Comparison of ENCODE assay signal across 30 mouse cellular contexts in the genomic region with DNA sequence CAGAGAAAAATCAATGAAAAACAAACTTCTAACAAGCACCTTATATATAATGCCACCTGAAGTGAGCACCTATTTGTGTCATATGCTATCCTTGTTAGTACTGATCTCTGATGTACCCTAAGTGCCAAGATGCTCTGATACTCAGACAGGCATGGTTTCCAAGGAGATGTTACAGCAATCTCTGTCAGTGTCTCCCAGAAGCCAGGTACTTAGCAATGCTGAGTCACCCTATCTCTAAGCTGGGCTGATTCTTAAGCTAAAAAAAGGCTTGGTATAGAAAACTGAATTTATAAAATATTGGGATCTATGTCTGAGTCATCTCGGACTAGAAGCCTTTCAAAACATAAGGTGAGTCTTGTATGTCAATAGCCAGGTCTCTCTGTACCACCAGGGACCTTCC.
DNase-seq lines count a peak whose midpoint lies in the region; ATAC-seq and TF ChIP-seq lines count a peak whose summit lies in the region.
"Had no signal": no experiment of that assay in that cellular context is flagged by ENCODE, and none has a peak within 500 bp of the region (broad histone marks: within the 10 kb centered on the region; RNA-seq: fewer than 3 reads in every experiment).

No protein-coding gene starts in this region.

- no peak overlapping the region for H3K4me3 ChIP-seq in left cerebral cortex, adult 2 months
- H3K4me3 ChIP-seq in midbrain, postnatal 0 days (ENCODE audit: low read depth, low read length), result no peak overlapping the region
- H3K4me3 ChIP-seq in midbrain, embryonic 13.5 days (replicated peaks), result no peak overlapping the region
- no peak overlapping the region for H3K4me3 ChIP-seq in cortical plate, adult 2 months (ENCODE audit: insufficient read depth, low read length)
- H3K4me3 ChIP-seq in kidney, embryonic 14.5 days (ENCODE audit: low read length), result no peak overlapping the region
- H3K4me3 ChIP-seq: forebrain, embryonic 10.5 days; forebrain, embryonic 13.5 days; heart, embryonic 12.5 days; heart, embryonic 15.5 days; hindbrain, embryonic 10.5 days; hindbrain, embryonic 13.5 days had no signal

- DNase-seq in left cerebral cortex, adult 2 months (ENCODE audit: extremely low spot score in 1 of 2, low spot score in 2 of 2), result no peak
- no peak for DNase-seq in left cerebral cortex, adult 11 months (ENCODE audit: low spot score)
- DNase-seq in midbrain, postnatal 0 days (ENCODE audit: low spot score), result peak; percentile 6
- peak; percentile 82 for DNase-seq in brain, adult 2 months (ENCODE audit: low read depth, low spot score)
- DNase-seq in lung, postnatal 14 days, result no peak
- DNase-seq: adrenal gland, postnatal 10 days; adrenal gland, postnatal 36 days; B cell, adult 2 months; cerebellum, adult 11-12 months; cerebellum, adult 8-10 months; cerebellum, postnatal 10 days; cerebellum, postnatal 36 days; gastrocnemius, postnatal 25 days; heart, adult 18-20 months; heart, postnatal 10 days; heart, postnatal 36 days had no signal

- H3K27ac ChIP-seq in left cerebral cortex, adult 2 months, result peak overlapping the region; percentile 79
- no peak overlapping the region for H3K27ac ChIP-seq in midbrain, postnatal 0 days (ENCODE audit: low read depth, low read length)
- no peak overlapping the region for H3K27ac ChIP-seq in midbrain, embryonic 13.5 days
- H3K27ac ChIP-seq in cortical plate, adult 2 months (ENCODE audit: insufficient read depth, low read length), result peak overlapping the region; percentile 66; the same call in 1 of the 2 replicates
- no peak overlapping the region for H3K27ac ChIP-seq in kidney, embryonic 14.5 days (ENCODE audit: low read depth, low read length)
- H3K27ac ChIP-seq: forebrain, embryonic 10.5 days; forebrain, embryonic 13.5 days; heart, embryonic 15.5 days; hindbrain, embryonic 10.5 days; hindbrain, embryonic 13.5 days had no signal

- no peaks in the 10 kb centered on the region for H3K9me3 ChIP-seq in midbrain, postnatal 0 days (ENCODE audit: low read length)
- H3K9me3 ChIP-seq in midbrain, embryonic 13.5 days, result no peaks in the 10 kb centered on the region
- H3K9me3 ChIP-seq in kidney, embryonic 14.5 days (ENCODE audit: control insufficient read depth, low read length), result no peaks in the 10 kb centered on the region
- H3K9me3 ChIP-seq: forebrain, embryonic 10.5 days; forebrain, embryonic 13.5 days; G1E; heart, embryonic 12.5 days; heart, embryonic 15.5 days; hindbrain, embryonic 10.5 days; hindbrain, embryonic 13.5 days had no signal

- H3K9ac ChIP-seq in midbrain, postnatal 0 days (replicated peaks; ENCODE audit: low read length, poor library complexity, severe bottlenecking), result no peak overlapping the region
- H3K9ac ChIP-seq in midbrain, embryonic 13.5 days (replicated peaks), result no peak overlapping the region
- no peak overlapping the region for H3K9ac ChIP-seq in kidney, embryonic 14.5 days (ENCODE audit: low read depth, low read length)
- H3K9ac ChIP-seq: forebrain, embryonic 13.5 days; heart, embryonic 12.5 days; heart, embryonic 15.5 days; hindbrain, embryonic 13.5 days had no signal

- no peak for TF ChIP-seq CTCF in left cerebral cortex, adult 2 months (IDR thresholded peaks at IDR 0.05)
- TF ChIP-seq CTCF in midbrain, postnatal 0 days (IDR thresholded peaks at IDR 0.05), result no peak
- no peak for TF ChIP-seq CTCF in cortical plate, adult 2 months (IDR thresholded peaks at IDR 0.05; ENCODE audit: extremely low read depth, insufficient read depth, low read length)

- ATAC-seq in midbrain, postnatal 0 days (ENCODE audit: low FRiP score), result no peak
- no peak for ATAC-seq in midbrain, embryonic 13.5 days
- ATAC-seq in kidney, embryonic 14.5 days (ENCODE audit: low FRiP score, low TSS enrichment), result no peak
- ATAC-seq: forebrain, embryonic 13.5 days; forebrain, embryonic 16.5 days; hindbrain, embryonic 16.5 days; Patski had no signal

- no peak overlapping the region for H3K4me2 ChIP-seq in midbrain, postnatal 0 days (ENCODE audit: low read depth, low read length, poor library complexity, severe bottlenecking)
- no peak overlapping the region for H3K4me2 ChIP-seq in midbrain, embryonic 13.5 days (replicated peaks)
- no peak overlapping the region for H3K4me2 ChIP-seq in kidney, embryonic 14.5 days (replicated peaks; ENCODE audit: low read depth, low read length)
- H3K4me2 ChIP-seq: forebrain, embryonic 13.5 days; heart, embryonic 12.5 days; heart, embryonic 15.5 days; hindbrain, embryonic 13.5 days had no signal

- intact Hi-C loops in left cerebral cortex, adult 2 months (cut with DNase I), result no loop called here

- WGBS in midbrain, postnatal 0 days, result 77% methylated on average over 1 of the region's 1 CpGs
- 84% methylated on average over 1 of the region's 1 CpGs for WGBS in midbrain, embryonic 13.5 days
- WGBS in kidney, embryonic 14.5 days, result 74% methylated on average over 1 of the region's 1 CpGs

- no peaks in the 10 kb centered on the region for H3K27me3 ChIP-seq in midbrain, postnatal 0 days (ENCODE audit: insufficient read depth, low read length)
- no peaks in the 10 kb centered on the region for H3K27me3 ChIP-seq in midbrain, embryonic 13.5 days
- H3K27me3 ChIP-seq in kidney, embryonic 14.5 days (ENCODE audit: control insufficient read depth, insufficient read depth, low read length), result no peaks in the 10 kb centered on the region
- H3K27me3 ChIP-seq: CH12.LX; forebrain, embryonic 13.5 days; heart, embryonic 12.5 days; heart, embryonic 15.5 days; hindbrain, embryonic 13.5 days; Patski had no signal

- H3K36me3 ChIP-seq in midbrain, postnatal 0 days (ENCODE audit: insufficient read depth, low read length), result no peaks in the 10 kb centered on the region
- H3K36me3 ChIP-seq in midbrain, embryonic 13.5 days, result no peaks in the 10 kb centered on the region
- no peaks in the 10 kb centered on the region for H3K36me3 ChIP-seq in kidney, embryonic 14.5 days (ENCODE audit: control insufficient read depth, insufficient read depth, low read length)
- H3K36me3 ChIP-seq: forebrain, embryonic 10.5 days; G1E; heart, embryonic 12.5 days; heart, embryonic 15.5 days; hindbrain, embryonic 10.5 days; hindbrain, embryonic 13.5 days had no signal

- no peaks in the 10 kb centered on the region for H3K4me1 ChIP-seq in midbrain, postnatal 0 days (ENCODE audit: insufficient read depth, low read length)
- no peaks in the 10 kb centered on the region for H3K4me1 ChIP-seq in midbrain, embryonic 13.5 days (replicated peaks)
- H3K4me1 ChIP-seq in cortical plate, adult 2 months (ENCODE audit: control insufficient read depth, insufficient read depth, low read length), result peaks cover 4% of the 10 kb centered on the region
- H3K4me1 ChIP-seq in kidney, embryonic 14.5 days (ENCODE audit: control insufficient read depth, insufficient read depth, low read length), result 0 out of 2 replicates have a peak, but pooled peaks cover 3% of the 10 kb centered on the region
- H3K4me1 ChIP-seq: forebrain, embryonic 10.5 days; forebrain, embryonic 13.5 days; heart, embryonic 12.5 days; heart, embryonic 15.5 days; hindbrain, embryonic 10.5 days; hindbrain, embryonic 13.5 days had no signal

- TF ChIP-seq POLR2A in cortical plate, adult 2 months (IDR thresholded peaks at IDR 0.05; ENCODE audit: extremely low read depth, insufficient read depth, low read length), result no peak

Comparison
In these comparisons a context has a peak if more than half of its experiments do, and no peak if none do; other contexts are left out.
1. DNase-seq: peak in midbrain, postnatal 0 days (single experiment) and brain, adult 2 months (single experiment); none in left cerebral cortex, adult 2 months (0 of 2), left cerebral cortex, adult 11 months (single experiment) and lung, postnatal 14 days (single experiment).
2. H3K27ac ChIP-seq: peak in left cerebral cortex, adult 2 months (single experiment) and cortical plate, adult 2 months (single experiment); none in midbrain, postnatal 0 days (single experiment), midbrain, embryonic 13.5 days (single experiment) and kidney, embryonic 14.5 days (single experiment).